Mouse (Mus musculus) stomach, embryonic 14.5 days (tissue): ENCODE measurements around the gene Camta2. TPM values are rescaled to one million over a fixed set of nuclear protein-coding genes. Genes with fewer than 3 reads are reported as not detected.

Experiments
- ATAC-seq: fragments of 200-750 bp; cut with Nextera tagmentation; 2 replicates; pipeline ENCODE4 v1.8.0; 2017; ENCODE audit warnings: low read depth, moderate TSS enrichment; ENCODE audit not compliant: insufficient number of reproducible peaks, insufficient read depth, low FRiP score
- H3K27ac ChIP-seq: fragments of 300-500 bp; sonication (generic); 2 replicates; pipeline ENCODE4 v1.5.1; 2014; ENCODE audit warnings: mild to moderate bottlenecking, low read length, moderate library complexity, mixed read lengths
- H3K27me3 ChIP-seq: fragments of 300-500 bp; sonication (generic); 2 replicates; pipeline ENCODE4 v1.6.1; 2014; ENCODE audit warnings: low read length, control low read depth, mixed read lengths; ENCODE audit not compliant: control insufficient read depth, insufficient read depth
- H3K36me3 ChIP-seq: fragments of 300-500 bp; sonication (generic); 2 replicates; pipeline ENCODE4 v1.6.1; 2014; ENCODE audit warnings: mild to moderate bottlenecking, control low read depth, low read length, moderate library complexity, mixed read lengths; ENCODE audit not compliant: control insufficient read depth, insufficient read depth
- H3K4me1 ChIP-seq: fragments of 300-500 bp; sonication (generic); 2 replicates; pipeline ENCODE4 v1.6.1; 2014; ENCODE audit warnings: low read length, control low read depth, mixed read lengths; ENCODE audit not compliant: control insufficient read depth, insufficient read depth
- H3K4me2 ChIP-seq: fragments of 300-500 bp; sonication (generic); replicated peaks from 2 replicates; pipeline ENCODE4 v1.6.1; 2014; ENCODE audit warnings: low read depth, low read length, control low read depth
- H3K4me3 ChIP-seq: fragments of 300-500 bp; sonication (generic); 2 replicates; pipeline ENCODE4 v1.5.1; 2014; ENCODE audit warnings: low read depth, low read length, control low read depth
- H3K9ac ChIP-seq: fragments of 300-500 bp; sonication (generic); replicated peaks from 2 replicates; pipeline ENCODE4 v1.6.1; 2014; ENCODE audit warnings: low read depth, mild to moderate bottlenecking, control low read depth, low read length, moderate library complexity, mixed read lengths
- H3K9me3 ChIP-seq: fragments of 300-500 bp; sonication (generic); 2 replicates; pipeline ENCODE4 v1.6.1; 2016; ENCODE audit warnings: low read depth, low read length, control low read depth; ENCODE audit not compliant: control insufficient read depth
- WGBS: fragments of 180-500 bp; shearing (Covaris S2); extraction: QIAGEN DNeasy Blood & Tissue Kit; methylation state at CpG from one replicate; pipeline ENCODE4 v1.1.7; 2014; 5-methylcytosine and 5-hydroxymethylcytosine counted together
- polyA plus RNA-seq: library from polyadenylated mRNA; unstranded; fragments of >200 nt; fragmentation: Nextera tagmentation; extraction: Ambion mirVana; gene quantifications from 2 replicates; pipeline ENCODE4 v1.2.1, GENCODE M21; 2014

Camta2 gene
- polyA plus RNA-seq, result 16.1 and 19.2 TPM in 2 replicates

GRCm38 (mm10) chr11:70687601-70688199 lies at the start of gene Camta2:
Camta2 (minus strand) TSS chr11:70688105.
- no peaks in the 10 kb centered on the region for H3K9me3 ChIP-seq
- peaks cover 9% of the 10 kb centered on the region for H3K4me1 ChIP-seq
- H3K27ac ChIP-seq, result peak within 1 kb of the TSS; percentile 90
- no peaks in the 10 kb centered on the region for H3K27me3 ChIP-seq
- H3K4me3 ChIP-seq, result peak within 1 kb of the TSS; percentile 85
- peak within 1 kb of the TSS; percentile 87 for H3K4me2 ChIP-seq
- ATAC-seq, result peak; percentile 85
- H3K36me3 ChIP-seq, result peaks cover 8% of the 10 kb centered on the region
- under 1% methylated on average over 55 of the region's 55 CpGs for WGBS
- H3K9ac ChIP-seq, result peak within 1 kb of the TSS; percentile 74

DNA sequence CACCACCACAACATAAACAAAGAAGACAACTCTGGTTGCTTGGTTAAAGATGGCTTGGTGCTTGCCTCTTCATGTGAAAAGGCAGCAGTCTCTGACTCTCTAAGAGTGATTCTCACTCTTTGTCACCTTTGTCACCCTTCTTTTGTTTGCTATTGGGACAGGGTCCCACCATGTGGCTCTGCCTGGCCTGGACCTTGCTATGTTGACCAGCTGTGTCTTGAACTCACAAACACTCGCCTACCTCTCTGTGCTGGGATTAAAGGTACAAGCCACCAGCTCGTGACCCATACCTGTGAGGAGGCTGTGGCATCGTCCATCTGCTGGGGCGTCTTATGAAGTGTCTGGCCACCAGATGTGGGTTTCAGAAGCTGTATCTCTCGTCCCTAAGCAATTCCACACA lies 45.4 kb upstream of the Camta2 start:
- H3K9me3 ChIP-seq, result no peaks in the 10 kb centered on the region
- H3K4me3 ChIP-seq, result no peak overlapping the region
- no peaks in the 10 kb centered on the region for H3K4me1 ChIP-seq
- no peak for ATAC-seq
- no peak overlapping the region for H3K4me2 ChIP-seq
- H3K36me3 ChIP-seq, result peaks cover 6% of the 10 kb centered on the region; the same call in 1 of the 2 replicates
- no peak overlapping the region for H3K27ac ChIP-seq
- H3K9ac ChIP-seq, result no peak overlapping the region
- WGBS, result 57% methylated on average over 5 of the region's 5 CpGs
- no peaks in the 10 kb centered on the region for H3K27me3 ChIP-seq

- no peak overlapping the region for H3K4me2 ChIP-seq
- H3K27ac ChIP-seq, result no peak overlapping the region
- no peaks in the 10 kb centered on the region for H3K4me1 ChIP-seq
- no peaks in the 10 kb centered on the region for H3K27me3 ChIP-seq
- no peaks in the 10 kb centered on the region for H3K9me3 ChIP-seq
- 57% methylated on average over 5 of the region's 5 CpGs for WGBS
- no peak overlapping the region for H3K9ac ChIP-seq
- H3K36me3 ChIP-seq, result peaks cover 27% of the 10 kb centered on the region
- H3K4me3 ChIP-seq, result no peak overlapping the region
- ATAC-seq, result no peak
Observed at GRCm38 (mm10) chr11:70731178-70731577, 43.3 kb upstream of the Camta2 start.

GRCm38 (mm10) chr11:70730427-70731038 lies 42.6 kb upstream of the Camta2 start:
- no peaks in the 10 kb centered on the region for H3K4me1 ChIP-seq
- H3K4me2 ChIP-seq, result no peak overlapping the region
- H3K9me3 ChIP-seq, result no peaks in the 10 kb centered on the region
- 69% methylated on average over 9 of the region's 9 CpGs for WGBS
- H3K4me3 ChIP-seq, result no peak overlapping the region
- H3K27me3 ChIP-seq, result no peaks in the 10 kb centered on the region
- no peak overlapping the region for H3K9ac ChIP-seq
- ATAC-seq, result no peak
- H3K27ac ChIP-seq, result no peak overlapping the region
- peaks cover 34% of the 10 kb centered on the region for H3K36me3 ChIP-seq

GRCm38 (mm10) chr11:70727385-70727784 lies 39.5 kb upstream of the Camta2 start:
- no peaks in the 10 kb centered on the region for H3K27me3 ChIP-seq
- WGBS, result 73% methylated on average over 5 of the region's 5 CpGs

GRCm38 (mm10) chr11:70726585-70726984 lies 38.7 kb upstream of the Camta2 start:
- no peak overlapping the region for H3K4me3 ChIP-seq
- no peak overlapping the region for H3K9ac ChIP-seq
- H3K4me2 ChIP-seq, result no peak overlapping the region
- no peak overlapping the region for H3K27ac ChIP-seq
- peaks cover 59% of the 10 kb centered on the region for H3K36me3 ChIP-seq
- no peaks in the 10 kb centered on the region for H3K4me1 ChIP-seq
- WGBS, result 98% methylated on average over 2 of the region's 2 CpGs
- H3K27me3 ChIP-seq, result no peaks in the 10 kb centered on the region
- H3K9me3 ChIP-seq, result no peaks in the 10 kb centered on the region
- ATAC-seq, result no peak

More at GRCm38 (mm10) chr11:70727385-70727784, 39.5 kb upstream of the Camta2 start:
- Histone ChIP-seq H3K4me3 (no peak overlapping the region), H3K36me3 (peaks cover 54% of the 10 kb centered on the region), H3K4me1 (no peaks in the 10 kb centered on the region), H3K27ac (no peak overlapping the region), H3K9ac (no peak overlapping the region), H3K4me2 (no peak overlapping the region), H3K9me3 (no peaks in the 10 kb centered on the region)
- ATAC-seq, result no peak

DNA sequence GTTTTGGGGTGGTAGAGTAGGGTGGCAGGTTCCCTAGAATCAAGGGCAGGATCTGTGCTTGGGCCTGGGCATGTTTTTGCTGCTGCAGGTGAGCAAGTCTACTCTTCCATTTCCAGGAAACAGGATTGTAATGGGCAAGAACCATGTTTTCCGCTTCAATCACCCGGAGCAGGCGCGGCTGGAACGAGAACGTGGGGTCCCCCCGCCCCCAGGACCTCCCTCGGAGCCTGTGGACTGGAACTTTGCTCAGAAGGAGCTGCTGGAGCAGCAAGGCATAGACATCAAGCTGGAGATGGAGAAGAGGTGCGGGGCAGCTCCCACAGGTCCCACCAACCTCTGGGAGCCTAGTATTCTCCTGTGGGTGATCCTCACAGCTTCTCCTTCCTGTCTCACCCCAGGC lies 36.8 kb upstream of the Camta2 start:
- no peak for ATAC-seq
- H3K4me3 ChIP-seq, result no peak overlapping the region
- H3K36me3 ChIP-seq, result peaks cover 70% of the 10 kb centered on the region
- H3K9ac ChIP-seq, result no peak overlapping the region
- 90% methylated on average over 9 of the region's 9 CpGs for WGBS
- H3K27ac ChIP-seq, result no peak overlapping the region
- no peaks in the 10 kb centered on the region for H3K27me3 ChIP-seq
- H3K4me1 ChIP-seq, result no peaks in the 10 kb centered on the region
- H3K4me2 ChIP-seq, result no peak overlapping the region
- no peaks in the 10 kb centered on the region for H3K9me3 ChIP-seq

GRCm38 (mm10) chr11:70721072-70721471 lies 33.2 kb upstream of the Camta2 start:
- no peaks in the 10 kb centered on the region for H3K9me3 ChIP-seq
- H3K27me3 ChIP-seq, result no peaks in the 10 kb centered on the region
- H3K4me1 ChIP-seq, result no peaks in the 10 kb centered on the region
- peaks cover 70% of the 10 kb centered on the region for H3K36me3 ChIP-seq
- ATAC-seq, result no peak
- no peak overlapping the region for H3K4me2 ChIP-seq
- no peak overlapping the region for H3K9ac ChIP-seq
- no peak overlapping the region for H3K4me3 ChIP-seq
- no peak overlapping the region for H3K27ac ChIP-seq
- 92% methylated on average over 3 of the region's 3 CpGs for WGBS
